Mouse (Mus musculus): ENCODE results near the gene Actl6a. TPM values are rescaled to one million over a fixed set of nuclear protein-coding genes. Genes with fewer than 3 reads are reported as not detected.
"Not testable (repeated sequence)": the region's sequence is repeated elsewhere in the genome, so short reads cannot be mapped to it uniquely, and the experiment has no call there.

Gene Actl6a
- polyA plus RNA-seq (2012; rRNA removed) = 23.5 and 24.2 TPM in 2 replicates

- not testable (repeated sequence) for DNase-seq; H3K4me3 ChIP-seq (replicated peaks; ENCODE audit: insufficient read depth, low read depth, low read length); H3K27ac ChIP-seq (ENCODE audit: insufficient read depth, low read length); H3K27me3 ChIP-seq (ENCODE audit: control insufficient read depth, insufficient read depth, low read length); H3K4me1 ChIP-seq (ENCODE audit: control insufficient read depth, insufficient read depth, low read length)
- WGBS = 80% methylated on average over 9 of the region's 9 CpGs
Measured at GRCm38 (mm10) chr3:32705647-32706348, at the start of gene Actl6a. Gene Actl6a (plus strand): TSS chr3:32706298.

DNA sequence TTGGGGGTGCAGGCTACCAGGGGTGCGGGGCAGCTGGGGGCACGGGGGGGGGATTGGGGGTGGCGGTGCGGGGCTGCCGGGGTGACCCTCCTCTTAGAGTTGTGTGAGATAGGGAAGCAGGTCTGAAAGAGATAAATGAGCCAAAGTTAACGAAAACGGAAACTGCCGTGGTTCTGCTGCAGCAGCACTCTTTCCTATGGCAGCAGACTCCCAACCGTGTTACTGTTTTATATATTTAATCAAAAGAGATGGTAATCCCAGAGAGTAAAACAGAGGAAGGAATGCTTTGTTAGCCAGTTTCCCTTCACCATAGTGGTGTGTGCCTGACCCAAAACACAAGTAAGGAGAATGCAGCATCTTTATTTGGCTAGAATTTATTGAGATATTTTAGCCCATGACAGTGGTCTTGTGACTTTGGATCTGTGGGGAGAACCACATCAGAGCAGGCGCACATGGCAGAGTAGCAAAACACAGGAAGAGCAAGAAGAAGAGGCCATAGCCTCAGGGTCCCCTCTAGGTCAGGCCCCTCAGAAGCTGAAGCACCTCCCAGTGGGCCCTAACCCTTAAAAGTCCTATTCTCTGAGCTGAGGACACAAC lies 49.6 kb upstream of the Actl6a start:
- DNase-seq = no peak
- Histone ChIP-seq H3K27ac (ENCODE audit: insufficient read depth, low read length) (no peak overlapping the region), H3K4me1 (ENCODE audit: control insufficient read depth, insufficient read depth, low read length) (no peaks in the 10 kb centered on the region), H3K4me3 (replicated peaks; ENCODE audit: insufficient read depth, low read depth, low read length) (no peak overlapping the region), H3K27me3 (ENCODE audit: control insufficient read depth, insufficient read depth, low read length) (no peaks in the 10 kb centered on the region)
- TF ChIP-seq CTCF (IDR thresholded peaks at IDR 0.05; ENCODE audit: borderline replicate concordance, insufficient read depth, low read depth, low read length) = no peak
- WGBS = 82% methylated on average over 10 of the region's 10 CpGs

DNA sequence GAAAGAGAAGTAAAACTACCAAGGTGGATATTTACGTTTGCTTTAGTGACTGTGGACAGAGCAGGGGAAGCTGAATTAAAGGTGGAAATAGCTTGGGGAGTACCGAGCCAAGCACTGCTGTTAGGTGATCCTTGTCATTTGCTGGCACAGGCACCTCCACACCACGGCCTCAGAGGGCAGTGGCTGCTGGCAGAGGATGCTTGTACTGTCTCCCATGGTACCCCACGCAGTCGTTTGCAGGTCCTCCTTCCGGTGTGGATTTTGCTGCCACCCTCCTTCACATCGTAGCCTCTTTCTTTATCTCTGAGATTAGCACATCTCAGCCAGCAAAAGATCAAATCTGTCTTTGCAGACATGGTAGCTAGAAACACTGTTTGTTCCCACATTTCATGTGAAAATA lies 47.7 kb upstream of the Actl6a start:
- H3K4me3 ChIP-seq (replicated peaks; ENCODE audit: insufficient read depth, low read depth, low read length) = no peak overlapping the region
- no peak for DNase-seq
- no peaks in the 10 kb centered on the region for H3K4me1 ChIP-seq (ENCODE audit: control insufficient read depth, insufficient read depth, low read length)
- H3K27me3 ChIP-seq (ENCODE audit: control insufficient read depth, insufficient read depth, low read length) = no peaks in the 10 kb centered on the region
- H3K27ac ChIP-seq (ENCODE audit: insufficient read depth, low read length) = no peak overlapping the region
- TF ChIP-seq POLR2A (IDR thresholded peaks at IDR 0.05; ENCODE audit: borderline replicate concordance, insufficient read depth, low read length) (no peak), CTCF (IDR thresholded peaks at IDR 0.05; ENCODE audit: borderline replicate concordance, insufficient read depth, low read depth, low read length) (no peak)
- WGBS = 61% methylated on average over 7 of the region's 7 CpGs

DNA sequence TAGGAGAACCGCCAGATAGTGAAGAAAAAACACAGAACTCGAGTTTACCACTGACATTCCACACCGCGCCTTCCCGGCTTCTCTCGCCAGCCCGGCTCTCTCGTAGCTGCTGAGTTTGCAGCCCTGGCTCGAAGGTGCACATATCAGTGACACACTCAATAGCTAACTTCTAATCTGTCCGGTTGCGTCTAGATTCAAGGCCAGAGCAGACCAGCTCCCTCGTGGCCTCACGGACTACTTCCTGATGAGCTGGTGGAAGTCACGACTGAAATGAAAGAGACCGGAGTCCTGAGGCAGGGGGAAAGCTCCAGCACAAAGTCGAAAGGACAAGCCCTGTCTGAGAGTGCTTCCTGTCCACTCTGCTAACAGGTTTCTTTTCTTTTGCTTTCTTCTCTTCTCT lies 47.3 kb upstream of the Actl6a start:
- no peaks in the 10 kb centered on the region for H3K27me3 ChIP-seq (ENCODE audit: control insufficient read depth, insufficient read depth, low read length)
- 83% methylated on average over 16 of the region's 16 CpGs for WGBS
- no peak overlapping the region for H3K4me3 ChIP-seq (replicated peaks; ENCODE audit: insufficient read depth, low read depth, low read length)
- DNase-seq = no peak
- TF ChIP-seq CTCF (IDR thresholded peaks at IDR 0.05; ENCODE audit: borderline replicate concordance, insufficient read depth, low read depth, low read length) (no peak), POLR2A (IDR thresholded peaks at IDR 0.05; ENCODE audit: borderline replicate concordance, insufficient read depth, low read length) (no peak)
- no peaks in the 10 kb centered on the region for H3K4me1 ChIP-seq (ENCODE audit: control insufficient read depth, insufficient read depth, low read length)
- H3K27ac ChIP-seq (ENCODE audit: insufficient read depth, low read length) = no peak overlapping the region

DNA sequence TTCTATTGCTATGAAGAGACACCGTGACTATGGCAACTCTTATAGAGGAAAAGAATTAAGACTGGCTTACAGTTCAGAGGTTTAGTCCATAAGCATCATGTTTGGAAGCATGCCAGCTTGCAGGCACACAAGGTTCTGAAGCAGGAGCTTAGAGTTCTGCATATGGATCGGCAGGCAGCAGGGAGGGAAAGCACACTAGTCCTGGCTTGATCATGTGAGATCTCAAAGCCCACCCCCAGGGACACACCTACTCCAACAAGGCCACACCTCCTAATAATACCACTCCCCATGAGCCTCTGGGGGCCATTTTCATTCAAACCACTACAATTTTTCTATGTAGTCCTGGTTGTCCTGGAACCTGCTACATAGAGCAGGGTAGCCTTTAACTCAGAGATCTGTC lies 46.6 kb upstream of the Actl6a start:
- no peak overlapping the region for H3K4me3 ChIP-seq (replicated peaks; ENCODE audit: insufficient read depth, low read depth, low read length)
- DNase-seq = no peak
- TF ChIP-seq CTCF (IDR thresholded peaks at IDR 0.05; ENCODE audit: borderline replicate concordance, insufficient read depth, low read depth, low read length) = no peak
- no peak for TF ChIP-seq POLR2A (IDR thresholded peaks at IDR 0.05; ENCODE audit: borderline replicate concordance, insufficient read depth, low read length)
- 67% methylated on average over 2 of the region's 2 CpGs for WGBS
- no peaks in the 10 kb centered on the region for H3K27me3 ChIP-seq (ENCODE audit: control insufficient read depth, insufficient read depth, low read length)
- H3K27ac ChIP-seq (ENCODE audit: insufficient read depth, low read length) = no peak overlapping the region
- no peaks in the 10 kb centered on the region for H3K4me1 ChIP-seq (ENCODE audit: control insufficient read depth, insufficient read depth, low read length)

GRCm38 (mm10) chr3:32660276-32660675 lies 45.8 kb upstream of the Actl6a start:
- Histone ChIP-seq H3K4me1 (ENCODE audit: control insufficient read depth, insufficient read depth, low read length) (no peaks in the 10 kb centered on the region), H3K4me3 (replicated peaks; ENCODE audit: insufficient read depth, low read depth, low read length) (no peak overlapping the region), H3K27ac (ENCODE audit: insufficient read depth, low read length) (no peak overlapping the region), H3K27me3 (ENCODE audit: control insufficient read depth, insufficient read depth, low read length) (no peaks in the 10 kb centered on the region)
- DNase-seq = no peak
- no peak for TF ChIP-seq CTCF (IDR thresholded peaks at IDR 0.05; ENCODE audit: borderline replicate concordance, insufficient read depth, low read depth, low read length)
- TF ChIP-seq POLR2A (IDR thresholded peaks at IDR 0.05; ENCODE audit: borderline replicate concordance, insufficient read depth, low read length) = no peak
- WGBS = 49% methylated on average over 8 of the region's 8 CpGs

GRCm38 (mm10) chr3:32660831-32661555 lies 45.1 kb upstream of the Actl6a start:
- WGBS = 72% methylated on average over 8 of the region's 8 CpGs
- Histone ChIP-seq H3K27me3 (ENCODE audit: control insufficient read depth, insufficient read depth, low read length) (no peaks in the 10 kb centered on the region), H3K4me3 (replicated peaks; ENCODE audit: insufficient read depth, low read depth, low read length) (no peak overlapping the region), H3K27ac (ENCODE audit: insufficient read depth, low read length) (no peak overlapping the region), H3K4me1 (ENCODE audit: control insufficient read depth, insufficient read depth, low read length) (no peaks in the 10 kb centered on the region)
- no peak for DNase-seq
- TF ChIP-seq CTCF (IDR thresholded peaks at IDR 0.05; ENCODE audit: borderline replicate concordance, insufficient read depth, low read depth, low read length) (no peak), POLR2A (IDR thresholded peaks at IDR 0.05; ENCODE audit: borderline replicate concordance, insufficient read depth, low read length) (no peak)

DNA sequence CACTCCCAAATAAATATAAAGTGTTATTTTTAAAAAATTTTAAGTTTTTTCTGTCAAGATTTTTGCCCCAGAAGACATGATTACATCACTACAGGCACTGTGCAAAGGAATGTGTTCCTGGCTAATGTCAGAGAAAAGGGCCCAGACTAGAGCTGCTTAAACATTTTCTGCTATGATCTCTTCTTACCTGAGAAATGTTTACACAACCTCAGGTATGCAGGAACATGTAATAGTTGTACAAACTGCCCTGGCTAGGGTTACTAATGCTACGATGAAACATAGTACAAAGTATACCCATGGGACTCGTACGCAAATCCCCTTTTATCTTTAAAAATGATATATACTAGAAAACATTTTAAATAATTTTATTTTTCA lies 44.6 kb upstream of the Actl6a start:
- TF ChIP-seq POLR2A (IDR thresholded peaks at IDR 0.05; ENCODE audit: borderline replicate concordance, insufficient read depth, low read length) = no peak
- no peak for TF ChIP-seq CTCF (IDR thresholded peaks at IDR 0.05; ENCODE audit: borderline replicate concordance, insufficient read depth, low read depth, low read length)
- WGBS = 94% methylated on average over 3 of the region's 3 CpGs
- Histone ChIP-seq H3K4me1 (ENCODE audit: control insufficient read depth, insufficient read depth, low read length) (no peaks in the 10 kb centered on the region), H3K27ac (ENCODE audit: insufficient read depth, low read length) (no peak overlapping the region), H3K4me3 (replicated peaks; ENCODE audit: insufficient read depth, low read depth, low read length) (no peak overlapping the region), H3K27me3 (ENCODE audit: control insufficient read depth, insufficient read depth, low read length) (no peaks in the 10 kb centered on the region)
- no peak for DNase-seq

Measured in cerebellum, adult 2 months (tissue).